Mouse (Mus musculus): ENCODE measurements at regions not wholly inside any gene's neighbourhood (a gene's known extent, or its start where the extent isn't known, plus 50 kb on each side); places are given as distances from the start of the nearest gene placed in this dataset.

DNA sequence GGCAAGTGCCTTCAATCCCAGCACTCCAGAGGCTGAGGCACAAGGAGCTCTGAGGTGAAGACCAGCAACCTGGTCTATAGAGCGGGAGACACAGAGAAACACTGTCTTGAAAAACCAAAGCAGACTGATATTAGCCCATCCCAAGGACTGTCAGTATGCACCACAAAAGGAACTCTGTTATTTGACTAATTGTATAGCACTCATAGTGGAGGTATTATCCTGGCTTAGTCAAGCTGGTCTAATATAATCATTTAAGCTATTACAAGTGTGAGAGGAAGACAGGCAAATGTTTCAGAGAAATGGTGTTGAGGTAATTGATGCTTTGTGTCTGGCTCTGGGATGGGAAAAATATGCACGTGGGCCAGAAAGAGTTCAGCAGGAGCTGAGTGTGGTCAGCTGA lies 121.3 kb upstream of the Vegfc start:
- no peak for DNase-seq

DNA sequence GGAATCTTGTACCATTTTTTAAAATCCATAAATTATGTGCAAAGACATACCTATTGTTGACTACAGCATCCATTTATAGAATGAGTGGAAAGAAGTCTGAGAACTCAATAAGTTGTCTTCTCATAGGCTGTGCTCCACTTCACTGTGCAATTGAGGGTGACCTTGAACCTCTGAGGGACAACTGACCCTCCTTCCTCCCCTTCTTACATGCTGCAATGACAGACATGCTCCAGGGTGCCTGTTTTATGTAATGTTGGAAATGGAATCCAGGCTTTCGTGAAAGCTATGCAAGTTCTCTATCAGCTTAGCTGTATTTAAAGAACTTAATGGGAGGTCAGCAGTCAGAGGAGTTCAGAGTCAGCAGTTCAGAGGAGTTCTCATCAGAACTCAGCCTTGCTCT lies 118.9 kb upstream of the Vegfc start:
- DNase-seq, result no peak

DNA sequence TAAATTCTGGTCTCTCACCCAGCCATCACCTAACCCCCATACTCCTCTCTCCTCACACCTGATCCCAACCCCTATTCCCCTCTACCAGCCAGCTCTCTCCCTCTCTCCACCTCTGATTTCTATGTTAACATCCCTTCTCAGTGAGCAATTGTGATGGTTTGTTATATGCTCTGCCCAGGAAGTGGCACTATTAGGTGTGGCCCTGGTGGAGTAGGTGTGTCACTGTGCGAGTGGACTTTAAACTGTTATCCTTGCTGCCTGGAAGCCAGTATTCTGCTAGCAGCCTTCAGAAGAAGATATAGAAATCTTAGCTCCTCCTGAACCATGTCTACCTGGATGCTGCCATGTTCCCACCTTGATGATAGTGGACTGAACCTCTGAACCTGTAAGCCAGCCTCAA lies 114.4 kb upstream of the Vegfc start:
- no peak for DNase-seq

DNA sequence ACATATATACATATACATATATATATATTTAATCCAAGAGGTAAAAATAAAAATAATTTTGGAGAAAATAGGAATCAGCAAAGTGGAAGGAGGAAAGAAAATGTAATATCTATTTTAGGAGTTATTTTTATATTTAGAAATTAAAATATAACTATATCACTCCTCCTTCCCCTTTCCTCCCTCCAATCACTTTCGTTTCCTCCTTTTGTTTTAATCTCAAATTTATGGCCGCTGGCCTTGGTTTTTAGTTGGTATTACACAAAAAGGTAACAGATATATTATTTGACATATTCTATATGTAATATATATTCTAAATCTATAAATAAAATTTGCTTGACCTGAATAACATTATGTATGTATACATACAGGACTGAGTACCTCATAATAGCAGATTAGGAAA lies 93.1 kb upstream of the Vegfc start:
- DNase-seq, result no peak

DNA sequence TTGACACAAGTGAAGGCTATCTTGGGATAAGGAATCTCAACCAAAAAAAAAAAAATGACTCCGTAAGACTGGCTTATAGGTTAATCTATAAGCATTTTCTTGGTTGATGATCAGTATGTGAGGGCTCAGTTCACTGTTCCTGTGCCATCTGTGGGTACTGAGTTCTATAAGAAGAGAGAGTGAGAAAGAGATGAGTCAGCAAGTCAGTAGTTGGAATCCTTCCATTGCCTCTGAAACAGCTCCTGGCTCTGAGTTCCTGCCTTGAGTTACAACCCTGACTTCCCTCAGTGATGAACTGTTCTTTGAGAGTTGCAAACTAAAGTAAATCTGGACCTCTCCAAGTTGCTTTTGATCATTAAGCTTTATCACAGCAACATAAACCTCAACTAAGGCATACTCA lies 91.7 kb upstream of the Vegfc start:
- no peak for DNase-seq

DNA sequence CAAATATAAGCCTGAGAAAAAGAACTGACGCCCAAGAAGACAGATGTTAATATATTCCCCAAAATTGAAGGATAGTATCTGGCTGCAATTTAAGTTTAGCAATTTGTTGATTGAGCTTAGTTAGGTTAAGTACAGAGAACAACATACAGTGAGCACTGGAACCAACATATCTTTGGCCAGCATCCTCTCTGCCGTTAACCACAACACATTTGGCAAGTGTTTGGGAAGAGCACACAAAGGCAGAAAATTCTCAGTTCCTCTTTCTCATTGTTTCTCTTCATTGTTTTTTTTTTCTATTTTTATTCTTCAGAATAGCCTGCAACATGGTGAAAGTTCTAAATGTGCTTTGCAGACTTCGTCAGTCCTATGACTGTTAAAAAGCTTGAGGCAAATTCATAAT lies 83.2 kb upstream of the Vegfc start:
- DNase-seq, result no peak

DNA sequence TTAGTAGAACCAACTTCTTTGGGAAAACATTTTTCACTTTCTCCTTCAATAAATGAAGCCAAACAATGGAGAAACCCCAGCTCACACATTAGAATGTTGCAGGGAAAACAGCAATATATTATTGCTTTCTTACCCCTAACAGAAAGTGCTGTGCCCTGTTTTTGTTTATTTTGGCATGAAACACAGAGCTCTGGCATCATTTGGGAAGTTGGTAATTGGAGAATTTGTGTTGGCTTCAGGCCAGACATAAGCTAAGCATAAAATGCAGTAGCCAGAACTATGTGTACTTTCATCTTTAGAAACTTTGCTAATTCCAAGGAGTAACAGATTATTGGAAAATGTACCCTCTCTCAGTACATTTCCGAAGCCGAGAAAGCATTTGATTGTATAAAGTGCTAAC lies 79.9 kb upstream of the Vegfc start:
- no peak for DNase-seq

DNA sequence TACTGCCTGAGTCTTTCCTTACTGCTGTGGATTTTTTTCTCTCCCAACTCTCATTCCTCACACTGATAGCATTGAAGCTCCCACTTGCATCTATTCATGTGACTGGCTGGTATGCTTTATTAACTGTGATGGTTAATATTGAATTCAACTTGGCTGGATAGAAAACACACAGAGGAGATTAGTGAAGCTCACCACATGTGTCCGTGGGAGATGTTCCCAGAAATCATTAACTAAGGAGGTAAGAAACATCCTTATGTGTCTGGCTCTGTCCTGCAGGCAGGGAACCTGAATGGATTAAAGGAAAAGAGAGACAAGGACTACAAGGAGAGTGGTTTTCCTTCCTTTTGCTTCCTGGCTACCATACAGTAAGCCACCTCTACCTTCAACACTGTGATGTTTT lies 74.5 kb upstream of the Vegfc start:
- DNase-seq, result no peak

DNA sequence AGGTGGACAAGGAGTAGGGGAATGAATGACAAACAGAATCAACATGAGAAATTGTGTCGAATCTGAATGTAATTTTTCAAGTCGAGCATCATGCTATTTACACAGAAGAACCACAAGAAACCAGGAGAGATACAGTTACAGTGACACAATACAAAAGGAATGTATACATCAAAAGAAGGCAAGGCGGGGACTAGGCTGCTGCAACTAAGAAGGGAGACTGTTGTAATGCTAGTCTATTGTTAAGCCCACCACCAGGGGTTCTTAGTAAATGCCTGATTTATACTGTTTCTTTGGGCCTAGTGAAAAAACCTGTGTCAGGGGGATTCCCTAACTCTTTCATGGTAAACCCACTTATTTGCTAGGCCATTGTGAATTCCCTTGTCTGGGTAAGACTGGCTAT lies 63.3 kb upstream of the Vegfc start:
- DNase-seq, result no peak

DNA sequence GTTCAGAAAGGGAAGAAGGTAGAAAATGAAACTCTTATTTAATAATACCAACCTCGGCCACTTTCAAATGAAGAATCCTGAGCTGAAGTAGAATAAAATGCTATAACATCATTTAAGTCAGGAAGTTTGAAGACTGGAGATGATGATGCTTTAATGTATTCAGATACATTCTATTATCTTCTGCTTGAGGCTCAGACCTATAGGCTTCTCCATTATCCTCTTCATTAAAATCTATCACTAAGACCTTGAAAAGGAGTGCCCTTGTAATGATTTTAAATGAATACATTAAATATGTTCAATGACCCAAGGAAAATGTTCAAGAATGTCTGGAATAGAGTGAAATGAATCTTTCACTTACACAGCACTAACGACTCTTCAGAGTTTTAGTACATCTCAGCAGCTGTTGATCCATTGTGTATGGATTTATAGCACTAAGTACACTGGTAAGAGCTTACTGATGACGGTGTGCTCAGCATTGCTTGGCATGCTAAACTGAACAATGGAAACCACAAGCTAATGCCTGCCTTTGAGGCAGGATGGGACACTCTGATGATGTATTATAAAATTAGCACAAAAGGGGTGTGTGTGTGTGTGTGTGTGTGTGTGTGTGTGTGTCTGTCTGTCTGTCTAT lies 58.8 kb upstream of the Vegfc start:
- peak; percentile 21 for DNase-seq

Measured in embryo, embryonic 11 days (tissue).